Mouse (Mus musculus): ENCODE data around the gene Mink1.
"Not testable (repeated sequence)": the region's sequence is repeated elsewhere in the genome, so short reads cannot be mapped to it uniquely, and the experiment has no call there.

Gene Mink1

GRCm38 (mm10) chr11:70562287-70562994 is at the start of gene Mink1:
Mink1 (plus strand) TSS chr11:70562881.
- DNase-seq (ENCODE audit: low spot score): peak; percentile 89

DNA sequence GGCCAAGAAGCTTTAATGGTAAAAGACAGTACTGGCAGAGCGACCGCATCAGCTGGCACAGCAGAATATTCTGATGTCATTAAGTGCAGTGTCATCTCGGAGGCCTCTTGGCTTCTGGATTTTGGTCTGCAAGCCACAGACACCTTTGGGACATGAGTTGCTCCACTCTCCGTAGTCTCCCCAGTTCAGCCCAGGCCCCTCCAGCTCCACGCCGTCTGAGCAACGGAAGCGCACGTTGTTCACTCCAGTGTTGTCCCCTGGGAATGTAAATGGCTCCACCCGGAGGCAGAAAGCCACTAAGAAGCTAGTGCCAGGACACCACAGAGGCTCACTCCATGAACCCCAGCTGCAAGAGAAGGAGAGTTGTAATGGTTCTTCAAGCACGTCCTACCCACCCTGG is 49.2 kb upstream of the Mink1 start:
- no peak for DNase-seq (ENCODE audit: low spot score)

DNA sequence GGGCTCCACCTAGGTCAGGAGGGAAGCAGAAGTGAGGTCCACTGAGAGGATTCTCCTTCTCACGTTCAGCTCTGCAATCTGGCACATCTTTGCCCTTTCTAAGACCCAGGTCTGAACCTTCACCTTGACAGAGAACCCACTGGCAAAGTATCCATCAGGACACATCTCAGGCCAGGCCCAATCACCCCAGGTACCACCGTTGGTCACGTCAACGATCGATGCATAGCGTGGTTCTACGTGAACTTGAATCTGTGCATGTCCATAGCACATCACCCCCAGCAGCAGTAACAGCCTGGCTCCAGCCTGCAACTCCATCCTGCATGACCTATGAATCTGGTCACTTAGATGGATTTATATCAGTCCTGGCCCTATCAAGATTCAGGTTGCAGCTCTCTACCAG is 48.4 kb upstream of the Mink1 start, which contains the start of gene Vmo1:
TSS of gene Vmo1 (minus strand) at position 329 of the 400 bp plus-strand sequence.
- DNase-seq (ENCODE audit: low spot score): no peak

DNA sequence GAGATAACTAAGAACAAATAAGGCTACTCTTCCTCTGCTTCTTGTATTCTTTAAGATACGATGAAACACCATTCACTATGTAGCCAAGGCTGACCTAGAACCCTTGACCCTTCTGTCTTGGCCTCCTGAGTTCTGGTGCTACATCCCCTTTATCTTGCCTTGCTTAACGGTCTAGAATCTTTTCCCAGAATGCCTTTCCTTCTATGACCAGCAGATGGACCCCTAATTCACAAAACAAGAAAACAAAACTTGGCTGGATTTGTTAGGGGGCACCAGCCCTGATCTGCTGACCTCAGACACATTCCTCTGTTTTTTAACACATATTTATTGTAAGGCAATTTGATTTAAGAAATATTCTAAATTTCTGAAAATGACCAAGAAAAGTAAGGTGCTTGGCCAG is 46.3 kb upstream of the Mink1 start:
- peak; percentile 43 for DNase-seq (ENCODE audit: low spot score)

DNA sequence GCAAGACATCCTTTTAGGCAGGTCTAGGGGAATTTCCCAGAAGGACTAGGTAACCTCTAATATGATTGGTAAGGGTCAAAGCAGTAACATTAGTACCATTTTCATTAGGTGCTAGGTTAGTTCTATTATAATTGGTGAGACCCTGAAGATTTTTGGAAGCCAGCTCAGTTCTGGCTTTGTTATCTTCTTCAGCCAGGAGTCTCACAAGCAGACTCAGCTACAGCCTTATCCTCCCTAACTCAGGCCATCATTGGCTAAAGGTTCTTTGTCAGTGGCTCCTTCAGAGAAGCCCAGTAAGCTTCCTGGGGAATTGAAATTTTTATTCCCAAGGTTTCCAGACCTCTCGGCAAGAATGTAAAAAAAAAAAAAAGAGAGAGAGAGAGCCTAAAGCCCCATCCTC is 44.2 kb upstream of the Mink1 start:
- DNase-seq (ENCODE audit: low spot score): no peak

DNA sequence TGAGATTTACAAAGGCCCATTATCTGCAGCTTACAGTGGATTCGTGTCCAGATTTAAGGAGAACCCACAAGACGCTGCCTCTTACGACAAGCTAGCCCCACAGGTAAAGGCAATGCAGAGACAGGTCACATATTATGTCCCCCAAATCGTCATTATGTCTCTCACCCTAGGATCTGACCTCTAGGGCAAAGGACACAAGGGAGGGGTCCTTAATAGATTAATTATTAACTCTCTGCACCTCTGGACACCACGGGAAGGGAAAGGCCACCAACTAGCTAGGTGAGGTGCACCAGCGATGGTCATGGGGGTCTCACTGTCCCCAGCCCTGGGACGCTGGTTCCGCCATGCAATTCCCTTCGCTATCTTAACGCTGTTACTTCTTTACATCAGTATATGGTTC is 43.8 kb upstream of the Mink1 start, which contains the start of gene Gltpd2:
TSS of gene Gltpd2 (plus strand) at position 274 of the 400 bp plus-strand sequence.
- DNase-seq (ENCODE audit: low spot score): no peak

- DNase-seq (ENCODE audit: low spot score): no peak
Measured at GRCm38 (mm10) chr11:70520178-70520769, 42.4 kb upstream of the Mink1 start.

GRCm38 (mm10) chr11:70523306-70523989 is 39.2 kb upstream of the Mink1 start:
- DNase-seq (ENCODE audit: low spot score): not testable (repeated sequence)

- DNase-seq (ENCODE audit: low spot score): no peak
Measured at GRCm38 (mm10) chr11:70524782-70525181, 37.9 kb upstream of the Mink1 start.

- peak; percentile 97 for DNase-seq (ENCODE audit: low spot score)
Measured at GRCm38 (mm10) chr11:70525184-70525678, 37.5 kb upstream of the Mink1 start, which contains the start of gene Psmb6. Psmb6 (plus strand) TSS chr11:70525367.

DNA sequence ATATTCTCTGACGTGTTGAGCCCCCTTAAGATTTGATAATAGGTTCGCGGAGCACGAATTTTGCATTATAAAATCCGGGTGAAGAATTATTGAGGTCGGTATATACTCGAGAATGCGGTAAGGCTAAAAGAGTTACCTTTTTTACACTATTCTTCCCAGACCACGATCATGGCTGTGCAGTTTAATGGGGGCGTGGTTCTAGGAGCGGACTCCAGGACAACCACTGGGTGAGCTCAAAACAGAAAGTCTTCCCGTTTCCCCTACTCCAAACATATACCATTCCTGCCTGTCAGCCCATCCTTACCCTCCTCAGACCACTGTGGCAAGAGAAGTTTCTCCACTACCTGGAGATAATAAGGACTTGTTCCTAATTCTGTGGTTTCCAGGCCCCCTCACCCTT is 37.0 kb upstream of the Mink1 start:
- no peak for DNase-seq (ENCODE audit: low spot score)

DNA sequence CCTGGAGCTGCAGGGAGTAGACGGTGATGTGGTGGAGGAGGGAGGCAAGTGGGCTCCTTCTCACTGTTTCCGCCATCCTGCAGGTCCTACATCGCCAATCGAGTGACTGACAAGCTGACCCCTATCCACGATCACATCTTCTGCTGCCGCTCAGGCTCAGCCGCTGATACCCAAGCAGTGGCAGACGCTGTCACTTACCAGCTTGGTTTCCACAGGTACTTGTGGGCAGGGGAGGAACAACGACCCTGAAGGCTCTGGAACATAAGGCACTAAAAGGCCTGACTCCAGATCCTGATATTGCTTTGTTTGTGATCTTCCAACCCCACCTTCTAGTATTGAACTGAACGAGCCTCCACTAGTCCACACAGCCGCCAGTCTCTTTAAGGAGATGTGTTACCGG is 36.5 kb upstream of the Mink1 start:
- DNase-seq (ENCODE audit: low spot score): no peak

GRCm38 (mm10) chr11:70528610-70529009 is 34.1 kb upstream of the Mink1 start:
- DNase-seq (ENCODE audit: low spot score): no peak

DNA sequence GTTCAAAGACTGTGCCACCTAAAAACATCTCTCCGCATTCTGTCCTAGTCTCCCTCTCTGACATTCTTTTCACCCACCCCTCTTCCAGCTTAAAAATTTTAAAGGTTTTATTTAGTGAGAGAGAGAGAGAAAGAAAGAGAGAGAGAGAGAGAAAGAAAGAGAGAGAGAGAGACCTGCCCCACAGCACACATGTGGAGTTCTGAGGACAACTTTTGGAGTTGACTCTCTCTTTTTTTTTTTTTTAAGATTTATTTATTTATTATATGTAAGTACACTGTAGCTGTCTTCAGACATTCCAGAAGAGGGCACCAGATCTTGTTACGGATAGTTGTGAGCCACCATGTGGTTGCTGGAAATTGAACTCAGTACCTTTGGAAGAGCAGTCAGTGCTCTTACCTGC is 31.6 kb upstream of the Mink1 start:
- not testable (repeated sequence) for DNase-seq (ENCODE audit: low spot score)

- DNase-seq (ENCODE audit: low spot score): no peak
Measured at GRCm38 (mm10) chr11:70532839-70533238, 29.8 kb upstream of the Mink1 start, which contains the start of gene Gm40193. Gm40193 (minus strand) TSS chr11:70532939.

DNA sequence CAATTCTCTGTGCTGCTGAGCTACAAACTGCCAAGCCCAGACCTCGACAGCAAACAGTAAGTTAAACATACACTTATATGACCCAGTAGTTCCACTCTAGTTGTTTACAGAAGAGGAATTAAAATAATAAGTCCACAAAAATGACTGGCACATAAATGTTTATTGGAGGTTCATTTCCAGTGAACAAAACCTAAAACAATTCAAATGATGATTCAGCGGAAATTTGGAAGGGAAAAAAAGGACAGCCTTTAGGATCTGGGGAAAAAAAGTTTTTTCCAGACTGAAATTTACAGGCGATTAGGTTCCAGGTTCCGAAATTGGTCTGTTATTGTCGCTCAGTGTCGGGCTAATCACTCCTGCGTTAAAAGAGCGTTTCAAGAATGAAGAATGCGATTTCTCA is 23.3 kb upstream of the Mink1 start:
- no peak for DNase-seq (ENCODE audit: low spot score)

GRCm38 (mm10) chr11:70539877-70540587 is 22.6 kb upstream of the Mink1 start, which contains the start of gene Pld2:
Pld2 (plus strand) TSS chr11:70540064.
- peak; percentile 92 for DNase-seq (ENCODE audit: low spot score)

GRCm38 (mm10) chr11:70540928-70541327 is 21.8 kb upstream of the Mink1 start:
- no peak for DNase-seq (ENCODE audit: low spot score)

DNA sequence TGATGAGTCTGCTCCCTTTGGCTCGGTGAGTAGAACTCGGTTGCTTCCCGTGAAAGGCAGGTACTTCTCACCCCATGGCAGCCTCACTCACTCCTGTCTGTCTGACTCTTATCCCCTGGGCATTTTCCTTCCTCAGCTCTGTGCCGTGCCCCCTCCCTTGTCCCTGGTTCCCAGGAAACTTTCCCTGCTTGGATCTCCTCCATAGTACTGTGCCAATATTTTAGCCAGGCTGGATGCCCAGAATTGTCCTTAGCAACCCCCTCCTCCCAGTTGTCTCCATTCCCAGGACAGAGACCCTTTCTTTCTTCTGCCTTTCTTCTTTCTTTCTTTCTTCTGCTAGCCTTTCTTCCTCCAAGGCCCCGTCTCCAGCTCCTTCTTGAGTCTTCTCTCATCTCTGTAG is 21.3 kb upstream of the Mink1 start:
- no peak for DNase-seq (ENCODE audit: low spot score)

- DNase-seq (ENCODE audit: low spot score): no peak
Measured at GRCm38 (mm10) chr11:70544496-70544895, 18.2 kb upstream of the Mink1 start.

- DNase-seq (ENCODE audit: low spot score): no peak
Measured at GRCm38 (mm10) chr11:70551526-70551925, 11.2 kb upstream of the Mink1 start.

GRCm38 (mm10) chr11:70553940-70554339 is 8.7 kb upstream of the Mink1 start:
- DNase-seq (ENCODE audit: low spot score): no peak

Data from lung, postnatal 25 days (tissue).